Mouse (Mus musculus) spleen, adult 2 months (tissue): ENCODE data around the gene Arfgap1.

ENCODE experiments used
- CTCF ChIP-seq: fragments of 200-500 bp; IDR thresholded peaks from 2 replicates; pipeline ENCODE4 v1.5.1; 2011; ENCODE audit warnings: mild to moderate bottlenecking, inconsistent platforms; ENCODE audit not compliant: insufficient read depth, insufficient read length, insufficient replicate concordance; ENCODE audit errors: extremely low read depth
- POLR2A ChIP-seq: fragments of 200-500 bp; IDR thresholded peaks from 2 replicates; pipeline ENCODE4 v1.6.1; 2011; ENCODE audit warnings: low read depth, low read length, inconsistent platforms

DNA sequence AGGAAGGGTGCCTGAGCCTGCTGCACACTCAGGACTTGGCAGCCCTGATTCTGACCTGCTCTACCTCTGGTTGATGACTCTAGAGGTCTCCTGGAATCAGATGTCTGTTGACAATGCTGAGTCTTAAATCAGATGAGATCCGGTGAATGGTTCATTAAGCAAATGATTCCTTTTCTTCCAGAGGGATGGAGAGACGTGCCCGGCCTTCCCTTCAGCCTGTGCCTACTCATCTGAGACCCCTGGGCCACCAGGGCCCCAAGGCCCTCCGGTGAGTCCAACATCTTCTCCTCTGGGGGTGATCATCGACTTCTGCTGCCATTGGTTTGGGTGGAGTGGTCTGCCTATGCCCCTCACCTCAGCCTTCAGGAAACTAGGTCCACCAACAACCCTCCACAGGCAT lies 41.3 kb downstream of the Arfgap1 start:
- no peak for TF ChIP-seq CTCF
- TF ChIP-seq POLR2A, result no peak
